Mouse (Mus musculus): ENCODE data around the gene Ube2n.

DNA sequence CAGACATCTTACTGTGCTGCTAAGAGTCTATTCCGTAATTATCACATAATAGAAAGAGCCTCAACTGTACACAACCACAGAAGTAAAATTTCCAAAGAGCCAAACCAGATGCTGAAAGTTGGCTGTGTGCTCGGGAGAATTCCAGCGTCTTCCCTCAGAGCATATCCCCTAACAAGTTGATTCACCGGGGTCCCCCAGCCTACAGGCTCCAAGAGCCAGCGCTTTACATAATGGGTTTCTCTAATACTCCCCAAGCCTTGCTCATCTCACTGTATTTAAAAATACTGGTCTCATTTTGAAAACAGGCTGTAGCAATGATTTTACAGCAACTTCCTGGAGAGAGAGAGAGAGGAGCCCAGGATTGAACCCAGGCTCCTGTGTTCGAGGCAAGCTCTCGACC, 46.7 kb downstream of the Ube2n start:
- TF ChIP-seq CTCF (IDR thresholded peaks at IDR 0.05), result no peak
- no peak for TF ChIP-seq EP300 (IDR thresholded peaks at IDR 0.05)

Measured in lung, postnatal 0 days (tissue).